Mouse (Mus musculus) testis, adult 2 months (tissue): Measurements from ENCODE around the gene Col16a1.

Experiments used
- CTCF ChIP-seq: fragments of 200-500 bp; IDR thresholded peaks from 2 replicates; pipeline ENCODE4 v1.5.1; 2012; ENCODE audit warnings: low read depth, mild to moderate bottlenecking, inconsistent platforms, low read length, moderate library complexity; ENCODE audit not compliant: control insufficient read depth, insufficient read depth, insufficient replicate concordance
- POLR2A ChIP-seq: fragments of 200-500 bp; IDR thresholded peaks from 2 replicates; pipeline ENCODE4 v1.6.1; 2012; ENCODE audit warnings: low read depth, mild to moderate bottlenecking, inconsistent platforms, low read length, moderate library complexity; ENCODE audit not compliant: control insufficient read depth

GRCm38 (mm10) chr4:130139214-130139492, 91.5 kb downstream of the Col16a1 start, which contains the start of gene Hcrtr1:
- TF ChIP-seq POLR2A (no peak), CTCF (no peak)
